Mouse (Mus musculus): ENCODE data around the gene Spon1. TPM values are rescaled to one million over a fixed set of nuclear protein-coding genes. Genes with fewer than 3 reads are reported as not detected.

Gene Spon1
- polyA plus RNA-seq, 1 experiment = 12.3 TPM

- DNase-seq (ENCODE audit: low read depth) = no peak
Measured at GRCm38 (mm10) chr7:114088918-114089317, 323.1 kb downstream of the Spon1 start.

DNA sequence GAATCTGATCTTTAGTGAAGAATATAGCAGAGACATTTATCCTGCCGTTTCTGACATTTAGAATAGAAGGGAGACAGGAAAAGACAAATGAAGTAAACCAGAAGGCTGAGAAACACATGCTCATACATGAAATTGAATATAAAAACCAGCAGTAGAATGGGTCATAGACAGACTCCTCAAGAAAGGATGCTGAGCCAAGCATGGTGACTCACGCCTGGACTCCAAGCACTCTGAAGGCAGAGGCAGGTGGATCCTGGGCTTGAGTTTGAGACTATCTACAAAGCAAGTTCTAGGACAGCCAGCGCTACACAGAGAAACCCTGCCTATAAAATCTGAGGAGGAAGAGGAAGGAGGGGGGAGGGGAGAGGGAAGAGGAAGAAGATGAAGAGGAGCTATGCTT is 324.4 kb downstream of the Spon1 start:
- DNase-seq (ENCODE audit: low read depth) = no peak

DNA sequence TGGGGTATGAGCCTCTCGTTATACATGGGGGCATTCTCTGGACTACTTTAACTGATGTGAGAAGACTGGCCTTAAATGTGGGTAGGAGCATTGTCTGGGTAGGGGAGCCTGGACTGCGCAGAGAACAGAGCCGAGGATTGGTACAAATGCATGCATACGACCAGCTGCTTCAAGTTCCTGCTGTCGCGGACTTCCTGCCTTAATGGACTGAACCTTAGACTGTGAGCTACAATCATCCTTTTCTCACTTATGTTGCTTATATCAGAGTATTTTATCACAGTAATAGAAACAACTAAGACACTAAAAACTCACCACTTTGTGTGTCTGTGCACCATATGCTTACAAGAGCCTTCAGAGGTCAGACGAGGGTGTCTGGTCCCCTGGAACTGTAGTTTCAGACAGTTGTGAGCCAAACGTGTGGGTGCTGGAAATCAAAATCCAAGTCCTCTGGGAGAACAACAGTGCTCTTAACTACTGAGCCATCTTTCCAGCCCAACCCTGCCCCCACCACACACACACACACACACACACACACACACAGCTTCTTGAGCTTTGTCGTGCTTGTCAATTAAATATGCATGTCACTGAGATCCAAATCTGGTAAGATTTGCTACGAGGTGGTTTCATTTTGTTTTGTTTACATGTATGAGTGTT is 325.2 kb downstream of the Spon1 start:
- no peak for DNase-seq (ENCODE audit: low read depth)
